Mouse (Mus musculus) kidney, postnatal 14 days (tissue): ENCODE results near the gene Golga4.
A peak's percentile ranks its signal among the peaks of the same experiment; 100 is the strongest.

Experiments used
- DNase-seq: peaks from one replicate; pipeline ENCODE4 v3.0.0; 2022; ENCODE audit warnings: mixed read lengths

Golga4 gene

GRCm38 (mm10) chr9:118489579-118490019, 16.5 kb upstream of the Golga4 start:
- DNase-seq, result peak; percentile 74

GRCm38 (mm10) chr9:118491195-118491594, 14.9 kb upstream of the Golga4 start:
- DNase-seq, result no peak

GRCm38 (mm10) chr9:118492932-118493698, 13.0 kb upstream of the Golga4 start:
- DNase-seq, result no peak

- DNase-seq, result no peak
Observed at GRCm38 (mm10) chr9:118494106-118494505, 12.0 kb upstream of the Golga4 start.

GRCm38 (mm10) chr9:118495933-118496332, 10.1 kb upstream of the Golga4 start:
- no peak for DNase-seq

GRCm38 (mm10) chr9:118496952-118497351, 9.1 kb upstream of the Golga4 start:
- no peak for DNase-seq

GRCm38 (mm10) chr9:118498061-118498460, 8.0 kb upstream of the Golga4 start:
- DNase-seq, result no peak

GRCm38 (mm10) chr9:118500963-118501362, 5.1 kb upstream of the Golga4 start:
- no peak for DNase-seq

- peak; percentile 69 for DNase-seq
Observed at GRCm38 (mm10) chr9:118504656-118505055, 1.4 kb upstream of the Golga4 start.

- peak; percentile 47 for DNase-seq
Observed at GRCm38 (mm10) chr9:118506404-118507231, 551 bp downstream of the Golga4 start.

- peak; percentile 69 for DNase-seq
Observed at GRCm38 (mm10) chr9:118507552-118507951, 1.5 kb downstream of the Golga4 start.

- DNase-seq, result no peak
Observed at GRCm38 (mm10) chr9:118508601-118509000, 2.5 kb downstream of the Golga4 start.

GRCm38 (mm10) chr9:118510941-118511690, 5.0 kb downstream of the Golga4 start:
- DNase-seq, result peak; percentile 54

- DNase-seq, result no peak
Observed at GRCm38 (mm10) chr9:118512681-118513233, 6.7 kb downstream of the Golga4 start.

- DNase-seq, result no peak
Observed at GRCm38 (mm10) chr9:118515476-118515875, 9.4 kb downstream of the Golga4 start.

GRCm38 (mm10) chr9:118516162-118516561, 10.1 kb downstream of the Golga4 start:
- no peak for DNase-seq

GRCm38 (mm10) chr9:118517619-118518018, 11.6 kb downstream of the Golga4 start:
- DNase-seq, result no peak

- DNase-seq, result no peak
Observed at GRCm38 (mm10) chr9:118519101-118519500, 13.0 kb downstream of the Golga4 start.

- no peak for DNase-seq
Observed at GRCm38 (mm10) chr9:118520011-118520410, 13.9 kb downstream of the Golga4 start.

GRCm38 (mm10) chr9:118520858-118521257, 14.8 kb downstream of the Golga4 start:
- DNase-seq, result no peak

GRCm38 (mm10) chr9:118521659-118522058, 15.6 kb downstream of the Golga4 start:
- no peak for DNase-seq

GRCm38 (mm10) chr9:118523738-118524137, 17.7 kb downstream of the Golga4 start:
- DNase-seq, result no peak

GRCm38 (mm10) chr9:118527056-118527455, 21.0 kb downstream of the Golga4 start:
- DNase-seq, result no peak
